9 mouse cellular contexts compared by ENCODE assay signal in genomic region chr1:54665582-54666405, GRCm38 (mm10).
DNase-seq lines count a peak whose midpoint lies in the region; ATAC-seq and TF ChIP-seq lines count a peak whose summit lies in the region.
"Had no signal": no experiment of that assay in that cellular context is flagged by ENCODE, and none has a peak within 500 bp of the region (broad histone marks: within the 10 kb centered on the region; RNA-seq: fewer than 3 reads in every experiment).

No protein-coding gene starts in this region.

- no peaks in the 10 kb centered on the region for H3K9me3 ChIP-seq in forebrain, embryonic 14.5 days (replicated peaks; ENCODE audit: control insufficient read depth, low read length)
- H3K9me3 ChIP-seq: limb, embryonic 13.5 days had no signal

- H3K4me1 ChIP-seq in forebrain, embryonic 14.5 days (ENCODE audit: control insufficient read depth, insufficient read depth, low read length), result 0 out of 2 replicates have a peak, but pooled peaks cover 3% of the 10 kb centered on the region
- H3K4me1 ChIP-seq: limb, embryonic 13.5 days had no signal

- peak; percentile 40 for DNase-seq in gastrocnemius, adult 2 months
- DNase-seq in gastrocnemius, postnatal 10 days, result no peak
- peak; percentile 50 for DNase-seq in c-Kit-positive CD71-negative TER-119-negative erythroid progenitor cells, embryonic 14.5 days (ENCODE audit: low read depth)
- DNase-seq in forebrain, embryonic 14.5 days (ENCODE audit: low spot score), result peak; percentile 90
- DNase-seq in layer of hippocampus, adult 11-12 months (ENCODE audit: low spot score), result peak; percentile 39
- peak; percentile 43 for DNase-seq in thymus, postnatal 14 days

- no peaks in the 10 kb centered on the region for H3K27me3 ChIP-seq in C2C12 (ENCODE audit: control insufficient read depth, insufficient read depth, insufficient read length)
- no peaks in the 10 kb centered on the region for H3K27me3 ChIP-seq in forebrain, embryonic 14.5 days (replicated peaks; ENCODE audit: control insufficient read depth, insufficient read depth, low read length)
- H3K27me3 ChIP-seq: limb, embryonic 13.5 days had no signal

- no peak overlapping the region for H3K4me3 ChIP-seq in gastrocnemius, adult 2 months
- no peak overlapping the region for H3K4me3 ChIP-seq in C2C12 (ENCODE audit: insufficient read depth, poor library complexity, severe bottlenecking)
- H3K4me3 ChIP-seq in forebrain, embryonic 14.5 days (ENCODE audit: low read depth, low read length), result no peak overlapping the region
- H3K4me3 ChIP-seq: limb, embryonic 13.5 days had no signal

- H3K79me3 ChIP-seq in C2C12 (ENCODE audit: low read depth), result no peaks in the 10 kb centered on the region

- H3K4me2 ChIP-seq in forebrain, embryonic 14.5 days (ENCODE audit: low read length), result no peak overlapping the region
- H3K4me2 ChIP-seq: limb, embryonic 13.5 days had no signal

- peak; percentile 84 for ATAC-seq in forebrain, embryonic 14.5 days
- ATAC-seq in megakaryocyte progenitor cell, adult 5-6 weeks (replicated peaks; ENCODE audit: poor library complexity), result peak; percentile 99

- intact Hi-C loops in gastrocnemius, adult 2 months (cut with DNase I), result loop anchor here (1.0 to 5.0 kb wide), 5 partner anchors 41 to 313 kb away; partner anchors contain the start of gene Ankrd44

- H3K79me2 ChIP-seq in C2C12 (ENCODE audit: control insufficient read depth, insufficient read depth), result no peaks in the 10 kb centered on the region

- no peak overlapping the region for H3K27ac ChIP-seq in gastrocnemius, adult 2 months
- no peak overlapping the region for H3K27ac ChIP-seq in forebrain, embryonic 14.5 days (ENCODE audit: low read depth, low read length)
- H3K27ac ChIP-seq: limb, embryonic 13.5 days had no signal

- H3K36me3 ChIP-seq in C2C12 (ENCODE audit: control insufficient read depth, insufficient read depth), result no peaks in the 10 kb centered on the region
- H3K36me3 ChIP-seq in forebrain, embryonic 14.5 days (ENCODE audit: control insufficient read depth, insufficient read depth, low read length), result no peaks in the 10 kb centered on the region; the same call in 1 of the 2 replicates

- WGBS in forebrain, embryonic 14.5 days, result 58% methylated on average over 8 of the region's 8 CpGs

- no peak overlapping the region for H3ac ChIP-seq in C2C12 (ENCODE audit: control insufficient read depth, insufficient read length, low read depth)

- peak; percentile 92 for TF ChIP-seq CTCF in gastrocnemius, adult 2 months (IDR thresholded peaks at IDR 0.05)
- peak; percentile 33 for TF ChIP-seq CTCF in C2C12 (IDR thresholded peaks at IDR 0.05; ENCODE audit: control insufficient read depth, insufficient read depth, insufficient read length)

- H3K9ac ChIP-seq in forebrain, embryonic 14.5 days (ENCODE audit: low read length), result no peak overlapping the region; the same call in 1 of the 2 replicates
- H3K9ac ChIP-seq: limb, embryonic 13.5 days had no signal

TF ChIP-seq in C2C12, 6 proteins besides CTCF, POLR2A, EP300 and RAD21:
- TF ChIP-seq CEBPB (IDR thresholded peaks at IDR 0.05; ENCODE audit: low read depth) (no peak), MYOD1 (IDR thresholded peaks at IDR 0.05; ENCODE audit: control insufficient read depth, insufficient read length, low read depth) (no peak), MAX (IDR thresholded peaks at IDR 0.05) (no peak), MYOG (IDR thresholded peaks at IDR 0.05; ENCODE audit: control insufficient read depth, extremely low read depth, insufficient read length) (no peak), USF1 (IDR thresholded peaks at IDR 0.05; ENCODE audit: low read depth) (no peak), FOSL1 (IDR thresholded peaks at IDR 0.05; ENCODE audit: insufficient read depth, low read length, poor library complexity, severe bottlenecking) (no peak)
